Mouse (Mus musculus): ENCODE measurements around the gene Trim11. TPM values are rescaled to one million over a fixed set of nuclear protein-coding genes. Genes with fewer than 3 reads are reported as not detected.

Gene Trim11
- 22.9 and 25.9 TPM in 2 replicates for polyA plus RNA-seq (2015; fragmentation: Nextera tagmentation; extraction: Ambion mirVana)

DNA sequence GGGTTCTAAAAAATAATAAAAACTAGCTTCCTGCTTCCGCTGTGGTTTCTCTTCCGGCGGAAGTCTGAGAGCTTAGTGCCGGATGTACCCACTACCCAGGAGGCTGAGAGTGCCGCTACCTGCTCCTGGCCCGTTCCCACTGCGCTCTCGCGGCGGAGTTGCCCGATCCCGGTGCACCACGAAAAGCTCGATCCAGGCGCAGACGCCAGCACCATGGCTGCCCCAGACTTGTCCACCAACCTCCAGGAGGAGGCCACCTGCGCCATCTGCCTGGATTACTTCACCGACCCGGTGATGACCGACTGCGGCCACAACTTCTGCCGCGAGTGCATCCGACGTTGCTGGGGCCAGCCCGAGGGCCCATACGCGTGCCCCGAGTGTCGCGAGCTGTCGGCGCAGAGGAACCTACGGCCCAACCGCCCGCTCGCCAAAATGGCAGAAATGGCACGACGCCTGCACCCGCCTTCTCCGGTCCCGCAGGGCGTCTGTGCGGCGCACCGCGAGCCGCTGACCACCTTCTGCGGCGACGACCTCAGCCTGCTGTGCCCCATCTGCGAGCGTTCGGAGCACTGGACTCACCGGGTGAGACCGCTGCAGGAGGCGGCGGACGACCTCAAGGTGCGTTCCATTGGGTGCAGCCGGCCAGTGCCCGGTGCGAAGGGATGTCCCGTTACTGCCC lies at the start of gene Trim11:
Trim11 (plus strand) TSS at position 67 of the 679 bp plus-strand sequence.
- H3K36me3 ChIP-seq (ENCODE audit: insufficient read depth, low read length), result peaks cover 16% of the 10 kb centered on the region
- peak within 1 kb of the TSS; percentile 81 for H3K4me3 ChIP-seq (ENCODE audit: low read length)
- H3K9me3 ChIP-seq (ENCODE audit: low read length), result no peaks in the 10 kb centered on the region
- H3K4me1 ChIP-seq (ENCODE audit: insufficient read depth, low read length), result peaks cover 34% of the 10 kb centered on the region
- peak within 1 kb of the TSS; percentile 94 for H3K4me2 ChIP-seq (replicated peaks; ENCODE audit: low read depth, low read length)
- H3K27me3 ChIP-seq (ENCODE audit: insufficient read depth, low read length), result no peaks in the 10 kb centered on the region
- H3K9ac ChIP-seq (replicated peaks; ENCODE audit: low read length), result peak within 1 kb of the TSS; percentile 83
- WGBS, result 0% methylated on average over 64 of the region's 64 CpGs
- ATAC-seq (ENCODE audit: low FRiP score, low TSS enrichment), result peak; percentile 77
- H3K27ac ChIP-seq (ENCODE audit: low read length), result peak within 1 kb of the TSS; percentile 90

DNA sequence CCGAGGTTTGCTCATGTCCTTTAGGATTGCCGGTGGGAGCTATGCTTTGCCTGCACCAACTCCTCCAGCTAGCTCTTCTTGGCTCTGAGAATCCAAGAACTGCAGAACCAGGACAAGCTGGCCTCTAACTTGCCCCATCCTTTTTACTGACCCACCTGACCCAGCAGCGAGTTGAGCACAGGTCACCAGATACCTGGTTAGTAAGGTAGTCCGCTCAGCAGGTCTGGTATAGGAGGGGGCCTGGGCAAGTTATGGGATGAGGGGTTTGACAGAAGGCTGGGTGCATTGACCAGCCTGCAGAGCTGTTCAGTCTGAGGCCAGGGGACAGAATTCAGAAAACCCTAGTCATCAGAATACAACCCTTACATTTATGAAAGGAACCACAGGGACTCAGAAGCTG lies 48.8 kb upstream of the Trim11 start:
- ATAC-seq (ENCODE audit: low FRiP score, low TSS enrichment), result no peak
- H3K36me3 ChIP-seq (ENCODE audit: insufficient read depth, low read length), result peaks cover 33% of the 10 kb centered on the region
- 0 out of 2 replicates have a peak overlapping the region, but pooled peaks have one; percentile 13 for H3K27ac ChIP-seq (ENCODE audit: low read length)
- 62% methylated on average over 4 of the region's 4 CpGs for WGBS
- H3K4me2 ChIP-seq (replicated peaks; ENCODE audit: low read depth, low read length), result no peak overlapping the region
- H3K4me3 ChIP-seq (ENCODE audit: low read length), result no peak overlapping the region
- peaks cover 4% of the 10 kb centered on the region for H3K4me1 ChIP-seq (ENCODE audit: insufficient read depth, low read length)
- no peak overlapping the region for H3K9ac ChIP-seq (replicated peaks; ENCODE audit: low read length)
- no peaks in the 10 kb centered on the region for H3K27me3 ChIP-seq (ENCODE audit: insufficient read depth, low read length)
- H3K9me3 ChIP-seq (ENCODE audit: low read length), result no peaks in the 10 kb centered on the region

- Histone ChIP-seq H3K4me3 (ENCODE audit: low read length) (no peak overlapping the region), H3K9ac (replicated peaks; ENCODE audit: low read length) (no peak overlapping the region), H3K36me3 (ENCODE audit: insufficient read depth, low read length) (peaks cover 38% of the 10 kb centered on the region), H3K27me3 (ENCODE audit: insufficient read depth, low read length) (no peaks in the 10 kb centered on the region), H3K4me1 (ENCODE audit: insufficient read depth, low read length) (peaks cover 4% of the 10 kb centered on the region), H3K4me2 (replicated peaks; ENCODE audit: low read depth, low read length) (no peak overlapping the region), H3K9me3 (ENCODE audit: low read length) (no peaks in the 10 kb centered on the region), H3K27ac (ENCODE audit: low read length) (no peak overlapping the region)
- ATAC-seq (ENCODE audit: low FRiP score, low TSS enrichment), result no peak
- WGBS, result 42% methylated on average over 3 of the region's 3 CpGs
Measured at GRCm38 (mm10) chr11:58929641-58930040, 48.3 kb upstream of the Trim11 start.

GRCm38 (mm10) chr11:58930254-58930653 lies 47.6 kb upstream of the Trim11 start:
- Histone ChIP-seq H3K36me3 (ENCODE audit: insufficient read depth, low read length) (peaks cover 38% of the 10 kb centered on the region), H3K9me3 (ENCODE audit: low read length) (no peaks in the 10 kb centered on the region), H3K4me3 (ENCODE audit: low read length) (no peak overlapping the region), H3K9ac (replicated peaks; ENCODE audit: low read length) (no peak overlapping the region), H3K27me3 (ENCODE audit: insufficient read depth, low read length) (no peaks in the 10 kb centered on the region), H3K4me2 (replicated peaks; ENCODE audit: low read depth, low read length) (no peak overlapping the region), H3K4me1 (ENCODE audit: insufficient read depth, low read length) (peaks cover 4% of the 10 kb centered on the region), H3K27ac (ENCODE audit: low read length) (no peak overlapping the region)
- WGBS, result 93% methylated on average over 3 of the region's 3 CpGs
- no peak for ATAC-seq (ENCODE audit: low FRiP score, low TSS enrichment)

DNA sequence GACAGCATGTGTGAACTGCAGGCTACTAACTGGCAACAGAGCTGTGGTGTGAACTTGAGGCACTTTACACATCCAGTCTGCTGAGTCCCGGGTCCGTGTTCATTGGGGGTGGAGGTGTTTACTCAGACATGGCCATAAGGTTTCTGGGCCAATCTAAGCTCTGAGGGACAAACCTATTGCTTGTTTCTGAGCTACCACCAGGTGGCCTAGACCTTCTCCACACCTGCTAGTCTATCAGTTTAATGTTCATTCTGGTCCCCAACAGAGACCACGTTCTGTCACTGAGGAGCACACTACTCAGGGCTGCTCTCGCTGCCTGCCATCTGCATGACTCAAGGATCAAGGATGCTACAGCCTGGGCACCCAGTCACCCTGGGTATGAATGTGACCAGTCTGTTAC lies 46.3 kb upstream of the Trim11 start:
- Histone ChIP-seq H3K4me3 (ENCODE audit: low read length) (no peak overlapping the region), H3K36me3 (ENCODE audit: insufficient read depth, low read length) (peaks cover 46% of the 10 kb centered on the region), H3K9ac (replicated peaks; ENCODE audit: low read length) (no peak overlapping the region), H3K9me3 (ENCODE audit: low read length) (no peaks in the 10 kb centered on the region), H3K27me3 (ENCODE audit: insufficient read depth, low read length) (no peaks in the 10 kb centered on the region), H3K4me1 (ENCODE audit: insufficient read depth, low read length) (peaks cover 4% of the 10 kb centered on the region), H3K4me2 (replicated peaks; ENCODE audit: low read depth, low read length) (no peak overlapping the region), H3K27ac (ENCODE audit: low read length) (no peak overlapping the region)
- no peak for ATAC-seq (ENCODE audit: low FRiP score, low TSS enrichment)
- WGBS, result 57% methylated on average over 4 of the region's 4 CpGs

DNA sequence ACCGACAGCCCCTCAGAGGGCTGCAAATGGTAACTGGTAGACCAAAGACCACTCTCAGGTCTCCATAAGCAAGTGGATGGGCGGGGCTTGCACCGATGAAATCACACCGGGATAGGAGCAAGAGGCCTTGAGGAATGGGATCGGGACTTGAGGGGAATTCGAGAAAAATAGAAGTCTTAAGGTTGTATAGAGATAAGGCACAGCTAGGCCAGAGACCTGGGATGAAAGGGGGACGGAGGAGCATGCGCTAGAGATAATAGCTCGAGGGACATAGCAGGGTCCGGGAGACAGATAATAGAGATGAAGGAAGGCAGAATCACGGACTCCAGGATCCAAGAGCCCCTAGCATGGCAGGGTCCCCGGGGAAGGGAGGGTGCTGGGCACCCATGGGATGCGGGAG lies 40.0 kb upstream of the Trim11 start:
- no peaks in the 10 kb centered on the region for H3K27me3 ChIP-seq (ENCODE audit: insufficient read depth, low read length)

GRCm38 (mm10) chr11:58938322-58939087 lies 39.4 kb upstream of the Trim11 start, which contains the start of gene Rnf187:
TSS of gene Rnf187 (minus strand) at chr11:58938916.
- peak within 1 kb of the TSS; percentile 99 for H3K9ac ChIP-seq (replicated peaks; ENCODE audit: low read length)
- H3K4me3 ChIP-seq (ENCODE audit: low read length), result peak within 1 kb of the TSS; percentile 86
- H3K9me3 ChIP-seq (ENCODE audit: low read length), result no peaks in the 10 kb centered on the region
- peak; percentile 98 for ATAC-seq (ENCODE audit: low FRiP score, low TSS enrichment)
- H3K4me1 ChIP-seq (ENCODE audit: insufficient read depth, low read length), result peaks cover 17% of the 10 kb centered on the region
- WGBS, result under 1% methylated on average over 88 of the region's 95 CpGs
- peaks cover 22% of the 10 kb centered on the region for H3K36me3 ChIP-seq (ENCODE audit: insufficient read depth, low read length)
- H3K27me3 ChIP-seq (ENCODE audit: insufficient read depth, low read length), result no peaks in the 10 kb centered on the region
- peak within 1 kb of the TSS; percentile 87 for H3K4me2 ChIP-seq (replicated peaks; ENCODE audit: low read depth, low read length)
- peak within 1 kb of the TSS; percentile 91 for H3K27ac ChIP-seq (ENCODE audit: low read length)

More for the DNA sequence above, 40.0 kb upstream of the Trim11 start:
- Histone ChIP-seq H3K9ac (replicated peaks; ENCODE audit: low read length) (peak overlapping the region; percentile 99), H3K36me3 (ENCODE audit: insufficient read depth, low read length) (peaks cover 28% of the 10 kb centered on the region), H3K4me1 (ENCODE audit: insufficient read depth, low read length) (peaks cover 17% of the 10 kb centered on the region), H3K4me2 (replicated peaks; ENCODE audit: low read depth, low read length) (peak overlapping the region; percentile 87), H3K4me3 (ENCODE audit: low read length) (peak overlapping the region; percentile 86), H3K9me3 (ENCODE audit: low read length) (no peaks in the 10 kb centered on the region), H3K27ac (ENCODE audit: low read length) (peak overlapping the region; percentile 91; the same call in 1 of the 2 replicates)
- WGBS, result under 1% methylated on average over 13 of the region's 13 CpGs
- no peak for ATAC-seq (ENCODE audit: low FRiP score, low TSS enrichment)

- no peak for ATAC-seq (ENCODE audit: low FRiP score, low TSS enrichment)
- peak overlapping the region; percentile 99 for H3K9ac ChIP-seq (replicated peaks; ENCODE audit: low read length)
Measured at GRCm38 (mm10) chr11:58939088-58939439, 38.8 kb upstream of the Trim11 start.

GRCm38 (mm10) chr11:58944136-58944535 lies 33.8 kb upstream of the Trim11 start:
- WGBS, result 49% methylated on average over 5 of the region's 5 CpGs
- no peak overlapping the region for H3K4me3 ChIP-seq (ENCODE audit: low read length)
- H3K4me1 ChIP-seq (ENCODE audit: insufficient read depth, low read length), result peaks cover 18% of the 10 kb centered on the region
- no peak overlapping the region for H3K4me2 ChIP-seq (replicated peaks; ENCODE audit: low read depth, low read length)
- no peaks in the 10 kb centered on the region for H3K27me3 ChIP-seq (ENCODE audit: insufficient read depth, low read length)
- H3K36me3 ChIP-seq (ENCODE audit: insufficient read depth, low read length), result no peaks in the 10 kb centered on the region
- H3K9me3 ChIP-seq (ENCODE audit: low read length), result no peaks in the 10 kb centered on the region
- no peak for ATAC-seq (ENCODE audit: low FRiP score, low TSS enrichment)
- H3K9ac ChIP-seq (replicated peaks; ENCODE audit: low read length), result 0 out of 2 replicates have a peak overlapping the region, but pooled peaks have one; percentile 46
- H3K27ac ChIP-seq (ENCODE audit: low read length), result no peak overlapping the region

More at GRCm38 (mm10) chr11:58939088-58939439, 38.8 kb upstream of the Trim11 start:
- peak overlapping the region; percentile 86 for H3K4me3 ChIP-seq (ENCODE audit: low read length)
- peak overlapping the region; percentile 87 for H3K4me2 ChIP-seq (replicated peaks; ENCODE audit: low read depth, low read length)
- H3K36me3 ChIP-seq (ENCODE audit: insufficient read depth, low read length), result peaks cover 17% of the 10 kb centered on the region; the same call in 1 of the 2 replicates
- H3K9me3 ChIP-seq (ENCODE audit: low read length), result no peaks in the 10 kb centered on the region
- WGBS, result 14% methylated on average over 6 of the region's 6 CpGs
- no peaks in the 10 kb centered on the region for H3K27me3 ChIP-seq (ENCODE audit: insufficient read depth, low read length)
- peak overlapping the region; percentile 91 for H3K27ac ChIP-seq (ENCODE audit: low read length)
- H3K4me1 ChIP-seq (ENCODE audit: insufficient read depth, low read length), result peaks cover 18% of the 10 kb centered on the region
